Mouse (Mus musculus): ENCODE results near the gene Tceal1.

- TF ChIP-seq CTCF (IDR thresholded peaks at IDR 0.05) (no peak), EP300 (IDR thresholded peaks at IDR 0.05) (no peak)
These were observed 32.5 kb downstream of the Tceal1 start for GRCm38 (mm10) chrX:136740087-136740790.
